Mouse (Mus musculus) embryonic facial prominence, embryonic 10.5 days (tissue): Measurements from ENCODE around the gene Galnt13. TPM values are rescaled to one million over a fixed set of nuclear protein-coding genes. Genes with fewer than 3 reads are reported as not detected.
"Not testable (repeated sequence)": the region's sequence is repeated elsewhere in the genome, so short reads cannot be mapped to it uniquely, and the experiment has no call there.

Source experiments
- DNase-seq: peaks from one replicate; pipeline ENCODE4 v3.0.0-alpha.2; 2017; ENCODE audit warnings: low spot score
- H3K27ac ChIP-seq: fragments of 300-500 bp; sonication (generic); replicated peaks from 2 replicates; pipeline ENCODE4 v1.5.1; 2016; ENCODE audit warnings: mild to moderate bottlenecking
- H3K27me3 ChIP-seq: fragments of 300-500 bp; sonication (generic); replicated peaks from 2 replicates; pipeline ENCODE4 v1.6.1; 2016; ENCODE audit warnings: low read depth, mild to moderate bottlenecking; ENCODE audit not compliant: poor library complexity, severe bottlenecking
- H3K36me3 ChIP-seq: fragments of 300-500 bp; sonication (generic); replicated peaks from 2 replicates; pipeline ENCODE4 v1.6.1; 2016; ENCODE audit warnings: mild to moderate bottlenecking, moderate library complexity
- H3K4me1 ChIP-seq: fragments of 300-500 bp; sonication (generic); 2 replicates; pipeline ENCODE4 v1.6.1; 2016
- H3K4me3 ChIP-seq: fragments of 300-500 bp; sonication (generic); 2 replicates; pipeline ENCODE4 v1.5.1; 2016; ENCODE audit warnings: mild to moderate bottlenecking, moderate library complexity
- H3K9me3 ChIP-seq: fragments of 300-500 bp; sonication (generic); 2 replicates; pipeline ENCODE4 v1.6.1; 2016; ENCODE audit warnings: mild to moderate bottlenecking
- WGBS: fragments of 180-500 bp; shearing (Covaris S2); methylation state at CpG from one replicate; pipeline ENCODE4 v1.1.7; 2016; 5-methylcytosine and 5-hydroxymethylcytosine counted together
- polyA plus RNA-seq: library from polyadenylated mRNA; unstranded; fragments of >200 nt; fragmentation: Nextera tagmentation; extraction: Ambion mirVana; gene quantifications from 2 replicates; pipeline ENCODE4 v1.2.1, GENCODE M21; 2016

Gene Galnt13
- polyA plus RNA-seq, 1 experiment from 2014 or later: 1.5 TPM

DNA sequence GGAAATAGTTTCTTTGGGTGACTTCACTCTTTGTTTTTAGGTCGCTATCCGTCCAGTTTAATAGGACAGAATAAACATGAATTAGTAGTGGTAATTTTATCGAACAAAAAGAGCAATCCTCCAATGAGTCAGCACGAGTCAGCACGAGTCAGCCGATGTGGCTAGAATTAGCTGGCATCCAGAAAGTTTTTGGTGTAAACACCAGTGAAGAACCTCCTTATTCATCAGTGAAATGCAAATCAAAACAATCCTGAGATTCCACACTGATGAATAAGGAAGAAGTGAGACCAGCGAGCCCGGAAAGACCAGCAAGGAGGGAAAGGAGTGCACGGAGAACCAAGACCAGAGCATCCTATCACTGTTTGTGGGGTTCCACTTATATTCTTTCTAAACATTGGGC lies 131.5 kb downstream of the Galnt13 start:
- DNase-seq: no peak
- Histone ChIP-seq H3K27ac (no peak overlapping the region), H3K9me3 (no peaks in the 10 kb centered on the region), H3K27me3 (no peaks in the 10 kb centered on the region), H3K4me1 (no peaks in the 10 kb centered on the region), H3K4me3 (no peak overlapping the region), H3K36me3 (no peaks in the 10 kb centered on the region)
- 90% methylated on average over 9 of the region's 9 CpGs for WGBS

DNA sequence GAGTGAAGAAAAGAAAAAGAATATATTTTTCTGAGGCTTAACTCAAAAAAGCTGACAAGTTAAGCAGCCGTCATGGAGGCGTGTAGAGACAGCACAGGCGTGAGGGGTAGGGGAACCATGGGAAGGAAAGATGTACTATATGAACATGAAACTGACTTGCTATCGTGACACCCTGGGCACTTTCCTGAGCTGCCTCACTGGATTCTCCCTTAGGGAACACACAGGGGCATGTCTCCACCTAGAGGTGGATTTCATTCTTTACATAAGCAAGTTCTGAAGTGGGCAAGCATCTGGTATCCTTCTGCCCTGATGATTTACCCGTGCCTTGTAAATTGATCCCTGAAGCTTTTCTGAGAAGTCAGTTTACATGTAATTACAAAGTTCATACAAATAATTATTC lies 277.7 kb downstream of the Galnt13 start:
- H3K9me3 ChIP-seq, H3K27ac ChIP-seq, H3K4me1 ChIP-seq, H3K36me3 ChIP-seq, DNase-seq, H3K27me3 ChIP-seq, H3K4me3 ChIP-seq: not testable (repeated sequence)
- no CpG with 5 or more reads among the region's 5 CpGs for WGBS

DNA sequence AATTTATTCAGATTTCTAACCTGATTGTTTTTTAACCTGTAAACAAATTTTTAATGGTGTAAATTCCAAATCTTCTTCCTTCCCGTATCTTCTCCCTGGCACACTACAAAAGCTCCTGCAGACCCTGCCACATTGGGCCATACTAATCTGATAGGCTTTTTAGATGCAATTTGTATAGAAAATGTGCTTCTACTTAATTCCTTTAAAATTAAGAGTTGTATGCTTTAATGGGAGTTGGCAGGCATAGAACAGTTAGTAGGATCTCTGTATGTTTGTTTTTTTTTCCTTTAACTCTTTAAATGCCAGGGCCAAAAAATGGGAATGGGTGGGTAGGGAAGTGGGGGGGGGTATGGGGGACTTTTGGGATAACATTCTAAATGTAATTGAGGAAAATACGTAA lies 315.1 kb downstream of the Galnt13 start:
- WGBS: 84% methylated on average over 2 of the region's 2 CpGs
- no peaks in the 10 kb centered on the region for H3K9me3 ChIP-seq
- no peak for DNase-seq

DNA sequence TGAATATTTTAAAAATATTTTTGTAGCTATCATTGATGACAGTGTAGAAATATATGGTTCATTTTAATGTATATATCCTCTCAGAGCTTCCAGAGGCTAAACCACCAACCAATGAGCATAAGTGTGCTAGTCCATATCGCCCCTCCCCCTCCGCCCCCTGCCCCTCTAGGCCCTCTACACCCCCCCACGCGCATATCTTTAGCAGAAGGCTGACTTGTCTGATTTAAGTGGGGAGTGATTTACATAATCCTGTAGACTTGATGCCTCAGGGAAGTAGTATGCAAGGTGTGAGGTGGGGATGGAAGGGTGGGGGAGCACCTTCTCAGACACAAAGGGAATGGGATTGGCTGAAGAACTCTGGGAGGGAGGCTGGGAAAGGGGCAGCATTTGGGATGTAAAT lies 323.7 kb downstream of the Galnt13 start:
- 30% methylated on average over 4 of the region's 4 CpGs for WGBS
- no peak for DNase-seq
- H3K27ac ChIP-seq: no peak overlapping the region
- H3K36me3 ChIP-seq: no peaks in the 10 kb centered on the region
- H3K27me3 ChIP-seq: no peaks in the 10 kb centered on the region
- H3K9me3 ChIP-seq: no peaks in the 10 kb centered on the region
- H3K4me1 ChIP-seq: no peaks in the 10 kb centered on the region
- no peak overlapping the region for H3K4me3 ChIP-seq

More for the DNA sequence above, 315.1 kb downstream of the Galnt13 start:
- Histone ChIP-seq H3K36me3 (no peaks in the 10 kb centered on the region), H3K4me3 (no peak overlapping the region), H3K27ac (no peak overlapping the region), H3K27me3 (no peaks in the 10 kb centered on the region), H3K4me1 (no peaks in the 10 kb centered on the region)

DNA sequence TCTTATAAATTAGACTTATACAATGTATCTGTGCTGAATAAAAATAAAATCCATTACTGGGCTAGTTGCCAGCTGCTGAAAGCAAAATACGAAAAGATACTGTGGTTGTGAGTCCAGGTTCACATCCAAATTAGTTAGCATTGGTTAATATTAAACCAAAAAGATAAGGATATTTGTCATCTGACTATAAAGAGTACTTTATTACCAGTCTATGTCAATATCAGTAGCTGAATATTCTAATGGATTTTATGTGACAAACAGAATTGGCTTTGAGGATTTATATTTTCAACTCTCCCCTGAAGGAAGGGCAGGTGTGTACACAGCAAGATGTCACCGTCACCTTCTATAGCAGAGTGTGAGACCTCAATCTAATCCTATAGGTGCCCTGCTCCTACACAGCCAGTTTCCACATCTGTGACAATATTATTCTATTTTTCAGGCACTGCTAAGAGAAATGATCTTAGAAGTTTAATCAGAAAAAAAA lies 342.7 kb downstream of the Galnt13 start:
- Histone ChIP-seq H3K4me1 (no peaks in the 10 kb centered on the region), H3K36me3 (no peaks in the 10 kb centered on the region), H3K27ac (no peak overlapping the region), H3K4me3 (no peak overlapping the region), H3K27me3 (no peaks in the 10 kb centered on the region), H3K9me3 (no peaks in the 10 kb centered on the region)
- 85% methylated on average over 2 of the region's 2 CpGs for WGBS
- no peak for DNase-seq

DNA sequence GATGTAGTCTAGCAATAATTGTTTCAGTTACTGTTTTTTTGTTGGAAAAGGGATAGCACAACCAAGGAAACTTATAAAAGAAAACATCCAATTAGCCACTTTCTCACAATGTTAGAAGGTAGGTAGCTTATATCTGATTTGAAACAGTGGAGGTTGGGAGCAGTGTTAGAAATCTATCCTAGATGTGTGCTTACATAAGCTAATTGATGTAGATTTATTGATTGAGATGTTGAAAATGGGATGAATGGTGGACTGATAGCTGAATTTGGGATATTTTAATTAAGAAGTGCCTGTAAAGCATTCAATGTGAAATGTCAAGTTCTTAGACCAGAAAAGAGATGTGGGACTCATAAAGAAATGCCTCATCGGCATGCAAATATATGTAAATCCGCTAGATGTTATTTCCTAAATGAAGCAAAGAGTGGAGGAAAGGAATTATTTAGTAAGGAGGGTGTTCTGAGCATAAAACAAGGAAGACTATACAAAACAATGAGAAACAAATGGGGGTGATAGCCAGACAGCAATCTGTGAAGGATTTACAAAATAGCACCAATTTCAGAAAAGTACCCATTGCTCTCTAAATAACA lies 377.6 kb downstream of the Galnt13 start:
- WGBS: 76% methylated on average over 2 of the region's 2 CpGs
- no peak for DNase-seq
- no peaks in the 10 kb centered on the region for H3K27me3 ChIP-seq
- H3K4me3 ChIP-seq: no peak overlapping the region
- H3K4me1 ChIP-seq: no peaks in the 10 kb centered on the region
- no peaks in the 10 kb centered on the region for H3K36me3 ChIP-seq
- no peaks in the 10 kb centered on the region for H3K9me3 ChIP-seq
- no peak overlapping the region for H3K27ac ChIP-seq

DNA sequence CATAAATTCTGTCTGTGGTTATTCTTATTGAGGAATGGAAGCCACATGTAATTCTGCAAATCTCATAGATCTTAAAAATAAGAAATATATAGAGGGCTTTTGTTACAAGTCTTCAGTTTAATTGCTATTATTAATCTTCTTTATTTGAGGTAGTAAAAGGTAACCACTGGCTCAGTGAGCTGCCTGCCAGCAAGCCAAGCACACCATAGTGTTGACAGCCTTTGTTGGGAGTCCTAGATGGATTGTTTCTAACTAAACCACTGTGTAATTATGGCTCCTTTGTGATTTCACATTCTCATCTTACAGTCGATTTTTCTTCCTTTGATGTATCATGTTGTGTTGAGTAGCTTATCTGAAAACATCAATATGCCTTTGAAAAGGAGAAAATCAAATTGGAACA lies 405.1 kb downstream of the Galnt13 start:
- Histone ChIP-seq H3K4me1 (no peaks in the 10 kb centered on the region), H3K27me3 (no peaks in the 10 kb centered on the region), H3K27ac (no peak overlapping the region), H3K4me3 (no peak overlapping the region), H3K9me3 (no peaks in the 10 kb centered on the region), H3K36me3 (no peaks in the 10 kb centered on the region)
- WGBS: 61% methylated on average over 1 of the region's 1 CpGs
- no peak for DNase-seq

DNA sequence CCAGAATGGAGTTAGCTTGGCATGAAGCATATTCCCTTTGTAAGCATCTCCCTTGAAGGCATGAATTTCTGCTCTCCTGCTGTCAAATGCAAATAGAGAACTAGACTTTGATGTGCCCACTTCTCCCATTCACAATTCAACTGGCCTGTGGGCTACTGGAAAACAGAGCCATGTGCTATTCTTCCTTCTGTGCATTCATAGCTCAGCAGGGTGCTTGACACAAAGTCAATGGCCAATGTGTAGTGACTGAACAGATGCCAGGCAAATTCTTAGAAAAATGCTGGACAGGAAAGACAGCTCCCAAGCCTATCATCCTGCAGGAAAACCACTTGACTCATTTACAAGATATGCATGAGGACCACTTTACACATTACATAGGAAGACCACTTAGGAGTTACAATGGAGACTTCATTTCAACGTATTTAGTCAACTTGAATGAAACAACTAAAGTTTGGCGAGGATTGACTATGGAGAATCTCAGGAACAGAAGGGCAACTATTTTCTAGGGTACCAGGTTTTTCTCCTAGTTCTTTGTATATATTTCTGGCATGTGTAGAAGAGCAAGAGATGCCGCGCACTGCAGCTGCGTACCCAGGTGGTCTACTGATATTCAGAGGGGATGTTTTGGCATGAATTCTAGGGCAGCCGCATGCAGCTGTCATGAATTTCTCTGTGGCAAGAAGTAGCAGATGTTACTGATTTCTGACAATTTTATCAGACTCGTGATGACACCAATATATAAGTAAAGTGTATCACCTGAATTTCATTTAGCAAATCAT lies 470.4 kb downstream of the Galnt13 start:
- H3K27ac ChIP-seq: no peak overlapping the region
- WGBS: 86% methylated on average over 7 of the region's 7 CpGs
- no peaks in the 10 kb centered on the region for H3K36me3 ChIP-seq
- no peaks in the 10 kb centered on the region for H3K4me1 ChIP-seq
- no peak for DNase-seq
- H3K4me3 ChIP-seq: no peak overlapping the region
- no peaks in the 10 kb centered on the region for H3K27me3 ChIP-seq
- H3K9me3 ChIP-seq: no peaks in the 10 kb centered on the region

DNA sequence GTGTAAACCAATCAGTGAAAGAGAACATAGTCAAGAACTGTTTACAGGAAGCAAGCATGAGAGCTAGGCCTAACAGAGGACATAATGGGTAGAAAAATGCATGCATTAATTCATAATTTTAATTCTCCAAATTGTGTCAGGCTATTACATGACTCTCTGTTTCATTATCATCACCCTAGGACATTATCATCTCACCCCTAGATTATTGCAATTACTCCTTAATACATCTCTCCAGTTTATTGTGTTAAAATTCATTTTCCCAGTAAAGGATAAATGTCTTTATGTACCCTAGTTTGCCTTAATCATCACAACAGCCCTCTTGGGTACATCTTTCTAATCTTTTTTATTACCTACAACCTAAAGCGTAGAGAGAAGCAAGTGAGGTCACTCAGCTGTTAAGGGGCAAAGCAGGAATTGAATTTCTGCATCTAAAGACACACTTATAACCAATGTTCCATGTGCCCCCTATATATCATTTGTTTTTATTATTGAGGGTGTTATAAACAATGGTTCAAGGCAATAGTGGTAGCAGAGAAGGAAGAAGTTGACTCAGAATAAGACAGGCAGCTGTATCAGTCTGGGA lies 479.1 kb downstream of the Galnt13 start:
- no peaks in the 10 kb centered on the region for H3K27me3 ChIP-seq
- no peaks in the 10 kb centered on the region for H3K9me3 ChIP-seq
- no peak overlapping the region for H3K27ac ChIP-seq
- no peak overlapping the region for H3K4me3 ChIP-seq
- H3K36me3 ChIP-seq: no peaks in the 10 kb centered on the region
- WGBS: 93% methylated on average over 1 of the region's 1 CpGs
- DNase-seq: no peak
- no peaks in the 10 kb centered on the region for H3K4me1 ChIP-seq

DNA sequence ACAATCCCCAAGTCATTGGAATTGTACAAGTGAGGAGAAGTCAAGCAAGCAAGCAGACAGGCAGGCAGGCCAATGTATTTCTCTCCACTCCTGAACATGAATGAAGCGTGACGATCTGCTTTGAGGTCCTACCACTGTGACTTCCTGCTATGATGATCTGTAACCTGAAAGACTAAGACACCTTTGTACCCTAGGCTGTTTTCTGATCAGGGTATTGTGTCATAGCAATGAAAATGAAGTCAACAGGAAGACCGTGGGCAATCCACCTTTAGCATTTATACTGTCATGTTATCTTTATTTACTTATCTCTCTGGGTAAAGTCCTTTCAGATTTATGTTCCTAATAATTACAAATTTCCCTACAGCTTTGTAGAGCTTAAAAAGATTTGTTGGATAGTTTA lies 500.3 kb downstream of the Galnt13 start:
- H3K4me3 ChIP-seq: no peak overlapping the region
- no peaks in the 10 kb centered on the region for H3K36me3 ChIP-seq
- H3K9me3 ChIP-seq: no peaks in the 10 kb centered on the region
- H3K4me1 ChIP-seq: no peaks in the 10 kb centered on the region
- no peak overlapping the region for H3K27ac ChIP-seq
- DNase-seq: no peak
- 88% methylated on average over 3 of the region's 3 CpGs for WGBS
- no peaks in the 10 kb centered on the region for H3K27me3 ChIP-seq

DNA sequence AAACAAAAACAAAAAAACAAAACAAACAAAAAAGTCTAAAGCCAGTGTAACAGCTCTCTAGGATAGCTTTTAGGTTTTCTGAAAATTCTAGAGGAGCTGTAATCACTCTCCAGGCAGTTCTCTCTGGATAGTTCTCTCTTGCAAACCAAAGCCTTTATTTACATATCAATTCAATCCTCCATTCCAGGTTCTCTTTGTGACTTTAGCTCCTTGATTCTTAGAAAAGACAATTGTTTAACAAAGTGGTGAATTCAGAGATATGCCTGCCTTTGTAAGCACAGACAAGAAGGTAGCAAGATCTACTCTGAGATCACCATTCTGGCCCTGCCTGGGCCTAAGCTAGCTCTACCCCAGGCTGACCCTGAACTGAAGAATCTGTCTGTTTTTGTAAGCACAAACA lies 501.2 kb downstream of the Galnt13 start:
- Histone ChIP-seq H3K27ac (no peak overlapping the region), H3K36me3 (no peaks in the 10 kb centered on the region), H3K9me3 (no peaks in the 10 kb centered on the region), H3K4me1 (no peaks in the 10 kb centered on the region), H3K27me3 (no peaks in the 10 kb centered on the region), H3K4me3 (no peak overlapping the region)
- no peak for DNase-seq

DNA sequence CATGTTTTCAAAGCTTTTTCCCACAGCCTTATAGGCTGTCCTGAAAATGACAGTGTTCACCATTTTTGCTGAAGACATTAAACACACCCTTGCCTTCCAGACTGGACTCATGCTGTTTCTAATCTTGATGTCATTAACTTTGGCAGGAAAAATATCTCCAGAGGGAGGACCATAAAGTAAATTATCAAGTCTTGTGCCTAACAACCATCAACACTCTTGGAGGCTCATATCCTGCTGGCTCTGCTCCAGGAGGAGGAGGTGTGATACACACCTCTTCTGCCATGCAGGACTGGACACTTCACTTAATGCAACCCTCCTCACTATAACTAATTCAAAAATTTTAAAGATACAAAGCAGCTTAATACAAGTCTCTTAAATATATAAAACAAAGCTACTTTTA lies 502.0 kb downstream of the Galnt13 start:
- Histone ChIP-seq H3K36me3 (no peaks in the 10 kb centered on the region), H3K27ac (no peak overlapping the region), H3K4me3 (no peak overlapping the region), H3K27me3 (no peaks in the 10 kb centered on the region), H3K9me3 (no peaks in the 10 kb centered on the region), H3K4me1 (no peaks in the 10 kb centered on the region)
- no peak for DNase-seq

DNA sequence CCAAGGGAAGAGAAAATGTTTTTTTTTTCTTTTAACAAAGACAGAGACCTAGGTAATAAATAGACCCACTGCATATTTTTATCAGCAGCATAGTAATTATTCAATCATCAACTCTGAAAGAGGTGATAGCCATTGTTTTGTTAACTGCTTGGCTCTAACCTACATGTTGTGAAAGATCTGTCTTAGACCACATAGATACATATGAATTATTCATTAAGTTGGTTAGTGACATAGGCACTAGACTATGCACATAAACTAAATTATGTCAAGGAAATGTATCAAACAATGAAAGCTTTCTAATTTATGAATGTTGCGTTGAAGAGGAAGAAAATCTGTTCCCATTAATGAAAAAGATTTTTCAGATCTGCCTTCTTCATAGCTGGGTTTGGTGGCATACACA lies 507.3 kb downstream of the Galnt13 start:
- WGBS: 93% methylated on average over 1 of the region's 1 CpGs
- H3K27ac ChIP-seq: no peak overlapping the region
- DNase-seq: no peak
- H3K27me3 ChIP-seq: no peaks in the 10 kb centered on the region
- no peak overlapping the region for H3K4me3 ChIP-seq
- no peaks in the 10 kb centered on the region for H3K4me1 ChIP-seq
- H3K9me3 ChIP-seq: no peaks in the 10 kb centered on the region
- no peaks in the 10 kb centered on the region for H3K36me3 ChIP-seq
